Mouse (Mus musculus): ENCODE measurements around the gene Syf2.

DNA sequence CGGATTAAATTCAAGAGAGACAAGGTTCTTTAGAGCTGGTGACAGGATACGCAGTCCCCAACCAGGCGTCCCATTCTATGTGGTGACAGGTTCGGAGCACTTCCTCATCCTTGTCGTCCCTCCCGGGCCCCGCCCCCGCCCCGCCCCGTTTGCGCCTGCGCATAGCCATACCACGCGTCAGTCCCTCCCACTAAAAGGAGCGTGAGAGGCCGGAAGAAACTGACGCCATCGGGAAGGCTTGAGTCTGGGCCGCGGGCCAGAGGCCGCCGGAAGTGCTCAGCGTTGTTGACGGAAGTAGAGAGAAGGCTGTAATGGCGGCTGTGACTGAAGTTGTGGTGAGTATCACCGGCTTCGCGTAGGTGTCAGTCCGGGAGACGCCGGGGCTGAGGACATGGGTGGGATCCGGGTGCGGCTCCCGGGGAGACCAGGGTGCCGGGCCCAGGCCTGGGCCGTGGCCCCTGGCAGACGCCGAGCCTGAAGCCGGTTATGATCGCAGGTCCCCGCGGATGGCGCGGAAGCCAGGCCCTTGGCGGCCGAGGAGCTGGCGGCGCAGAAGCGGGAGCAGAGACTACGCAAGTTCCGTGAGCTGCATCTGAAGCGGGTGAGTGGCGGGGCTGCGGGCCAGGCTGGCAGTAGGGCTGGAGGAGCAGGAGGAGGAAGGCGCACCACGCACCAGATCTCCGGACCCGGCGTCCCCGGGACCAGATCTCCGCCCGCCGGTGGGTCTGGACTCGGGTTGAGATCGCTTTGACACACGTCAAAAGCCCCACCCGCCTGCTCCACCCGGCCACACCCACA, at the start of gene Syf2:
- no peak for TF ChIP-seq GATA1 (IDR thresholded peaks at IDR 0.05; ENCODE audit: borderline replicate concordance, low read length)
- TF ChIP-seq FLI1 (IDR thresholded peaks at IDR 0.05; ENCODE audit: low read length), result peak; percentile 76; the same call in 1 of the 2 replicates
